Mouse (Mus musculus) forebrain, postnatal 0 days (tissue): ENCODE measurements around the gene Mllt6. TPM values are rescaled to one million over a fixed set of nuclear protein-coding genes. Genes with fewer than 3 reads are reported as not detected.
"Not testable (repeated sequence)": the region's sequence is repeated elsewhere in the genome, so short reads cannot be mapped to it uniquely, and the experiment has no call there.

Source experiments
- ATAC-seq: fragments of 200-750 bp; cut with Nextera tagmentation; 2 replicates; pipeline ENCODE4 v1.8.0; 2017; ENCODE audit warnings: mild to moderate bottlenecking, moderate library complexity
- DNase-seq: peaks from one replicate; pipeline ENCODE4 v3.0.0-alpha.2; 2015
- H3K27ac ChIP-seq: fragments of 300-500 bp; sonication (generic); 2 replicates; pipeline ENCODE4 v1.5.1; 2014; ENCODE audit warnings: low read depth, mild to moderate bottlenecking, antibody characterized with exemption, low read length, moderate library complexity, mixed read lengths
- H3K27me3 ChIP-seq: fragments of 300-500 bp; sonication (generic); 2 replicates; pipeline ENCODE4 v1.6.1; 2014; ENCODE audit warnings: mild to moderate bottlenecking, low read length, mixed read lengths; ENCODE audit not compliant: insufficient read depth
- H3K36me3 ChIP-seq: fragments of 300-500 bp; sonication (generic); 2 replicates; pipeline ENCODE4 v1.6.1; 2014; ENCODE audit warnings: mild to moderate bottlenecking, moderate library complexity; ENCODE audit not compliant: insufficient read depth
- H3K4me1 ChIP-seq: fragments of 300-500 bp; sonication (generic); 2 replicates; pipeline ENCODE4 v1.6.1; 2014; ENCODE audit warnings: antibody characterized with exemption; ENCODE audit not compliant: insufficient read depth
- H3K4me2 ChIP-seq: fragments of 300-500 bp; sonication (generic); 2 replicates; pipeline ENCODE4 v1.6.1; 2014; ENCODE audit warnings: low read depth, mild to moderate bottlenecking, moderate library complexity
- H3K4me3 ChIP-seq: fragments of 300-500 bp; sonication (generic); 2 replicates; pipeline ENCODE4 v1.5.1; 2014; ENCODE audit warnings: low read depth, low read length, mixed read lengths
- H3K9ac ChIP-seq: fragments of 300-500 bp; sonication (generic); 2 replicates; pipeline ENCODE4 v1.6.1; 2014; ENCODE audit warnings: mild to moderate bottlenecking
- H3K9me3 ChIP-seq: fragments of 300-500 bp; sonication (generic); 2 replicates; pipeline ENCODE4 v1.6.1; 2016; ENCODE audit warnings: low read length
- CTCF ChIP-seq: sonication (generic); IDR thresholded peaks from 2 replicates; pipeline ENCODE4 v1.5.1; 2016; ENCODE audit warnings: antibody characterized with exemption, control low read depth, low read depth
- WGBS: fragments of 180-500 bp; shearing (Covaris S2); extraction: QIAGEN DNeasy Blood & Tissue Kit; methylation state at CpG from one replicate; pipeline ENCODE4 v1.1.7; 2014; 5-methylcytosine and 5-hydroxymethylcytosine counted together
- polyA plus RNA-seq: library from polyadenylated mRNA; unstranded; fragments of >200 nt; fragmentation: Nextera tagmentation; extraction: Ambion mirVana; gene quantifications from 2 replicates; pipeline ENCODE4 v1.2.1, GENCODE M21; 2015
- total RNA-seq: library from RNA; depleted of rRNA; stranded (reverse); fragments of >200 nt; gene quantifications from 2 replicates; pipeline ENCODE4 v1.2.3, GENCODE M21; 2014

Mllt6 gene
- total and polyA plus RNA-seq, 2 experiments from 2014 or later = 1.7 to 48.1 TPM

DNA sequence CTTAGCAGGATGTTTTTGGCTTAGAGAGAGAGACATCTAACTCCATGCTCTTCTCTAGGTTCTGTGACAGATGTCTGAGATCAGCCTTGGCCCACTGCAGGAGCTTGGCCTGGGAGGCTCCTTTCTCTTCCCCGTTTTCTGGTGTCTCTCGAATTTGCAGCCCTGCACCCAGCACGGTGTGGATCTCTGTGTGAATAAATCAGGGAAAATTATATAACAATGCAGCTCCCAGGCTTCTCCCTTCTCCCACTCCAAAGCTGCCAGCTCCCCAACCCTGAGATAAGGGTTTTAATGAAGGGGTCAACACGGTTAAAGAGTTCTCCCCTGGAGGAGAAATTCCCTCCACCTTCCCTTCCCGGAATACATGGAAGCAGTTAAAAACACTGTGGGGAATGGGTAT, 31.7 kb upstream of the Mllt6 start:
- no peak for TF ChIP-seq CTCF
- Histone ChIP-seq H3K27me3 (peaks cover 36% of the 10 kb centered on the region), H3K36me3 (no peaks in the 10 kb centered on the region), H3K4me2 (no peak overlapping the region), H3K4me3 (no peak overlapping the region), H3K9ac (no peak overlapping the region), H3K4me1 (no peaks in the 10 kb centered on the region), H3K27ac (no peak overlapping the region), H3K9me3 (no peaks in the 10 kb centered on the region)
- DNase-seq (no peak), ATAC-seq (no peak)
- WGBS = 14% methylated on average over 5 of the region's 5 CpGs

- H3K4me1 ChIP-seq = no peaks in the 10 kb centered on the region
- no peak overlapping the region for H3K4me3 ChIP-seq
- TF ChIP-seq CTCF = peak; percentile 97
- no peak overlapping the region for H3K9ac ChIP-seq
- peak; percentile 71 for ATAC-seq
- H3K27ac ChIP-seq = no peak overlapping the region
- 4% methylated on average over 12 of the region's 12 CpGs for WGBS
- peaks cover 31% of the 10 kb centered on the region for H3K27me3 ChIP-seq
- H3K4me2 ChIP-seq = no peak overlapping the region
- no peaks in the 10 kb centered on the region for H3K36me3 ChIP-seq
- H3K9me3 ChIP-seq = no peaks in the 10 kb centered on the region
- peak; percentile 87 for DNase-seq
Measured at GRCm38 (mm10) chr11:97631938-97632337, 31.3 kb upstream of the Mllt6 start.

DNA sequence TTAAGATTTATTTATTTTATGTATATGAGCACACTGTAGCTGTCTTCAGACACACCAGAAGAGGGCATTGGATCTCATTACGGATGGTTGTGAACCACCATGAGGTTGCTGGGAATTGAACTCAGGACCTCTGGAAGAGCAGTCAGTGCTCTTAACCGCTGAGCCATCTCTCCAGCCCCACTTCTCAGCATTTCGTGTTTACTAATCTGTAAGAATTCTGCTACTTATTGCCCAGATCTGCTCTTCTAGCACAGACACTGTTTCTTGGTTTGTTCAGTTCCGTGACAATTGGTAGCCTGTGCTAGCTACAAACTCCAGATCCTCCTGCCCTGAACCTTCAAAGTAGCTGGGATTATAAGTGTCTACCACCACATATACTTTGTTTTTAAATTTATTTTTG, 30.8 kb upstream of the Mllt6 start:
- H3K36me3 ChIP-seq, ATAC-seq, H3K9me3 ChIP-seq, DNase-seq, H3K4me1 ChIP-seq, H3K4me2 ChIP-seq, H3K27ac ChIP-seq, H3K4me3 ChIP-seq, H3K9ac ChIP-seq: not testable (repeated sequence)
- H3K27me3 ChIP-seq = peaks cover 26% of the 10 kb centered on the region
- 88% methylated on average over 4 of the region's 4 CpGs for WGBS

GRCm38 (mm10) chr11:97635468-97636019, 27.7 kb upstream of the Mllt6 start:
- TF ChIP-seq CTCF = no peak
- H3K36me3 ChIP-seq = no peaks in the 10 kb centered on the region
- peaks cover 12% of the 10 kb centered on the region for H3K27me3 ChIP-seq
- H3K4me3 ChIP-seq = no peak overlapping the region
- no peak overlapping the region for H3K4me2 ChIP-seq
- ATAC-seq = no peak
- H3K4me1 ChIP-seq = no peaks in the 10 kb centered on the region
- H3K9me3 ChIP-seq = no peaks in the 10 kb centered on the region
- WGBS = 76% methylated on average over 11 of the region's 11 CpGs
- DNase-seq = no peak
- no peak overlapping the region for H3K9ac ChIP-seq
- H3K27ac ChIP-seq = no peak overlapping the region

DNA sequence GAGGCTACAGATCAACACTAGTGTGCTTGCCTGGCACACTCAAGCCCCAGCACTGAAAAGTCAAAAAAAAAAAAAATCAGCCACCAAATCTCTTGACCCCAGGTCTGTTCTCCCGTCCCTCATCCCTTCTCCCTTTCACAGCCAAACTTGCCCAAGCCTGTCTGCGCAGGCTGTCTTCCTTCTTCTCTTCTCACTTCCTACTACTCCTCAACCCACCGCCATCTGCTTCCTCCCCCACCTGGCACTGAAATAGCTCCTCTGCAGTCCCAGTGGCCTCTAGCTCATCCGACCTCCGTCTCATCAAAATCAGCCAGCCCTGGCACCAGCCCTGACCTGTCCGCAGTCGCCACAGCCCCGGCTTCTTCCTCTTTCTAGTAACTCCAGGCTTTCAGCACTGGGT, 21.5 kb upstream of the Mllt6 start:
- H3K4me3 ChIP-seq = no peak overlapping the region
- H3K27me3 ChIP-seq = no peaks in the 10 kb centered on the region
- H3K27ac ChIP-seq = no peak overlapping the region
- no peak for TF ChIP-seq CTCF
- no peaks in the 10 kb centered on the region for H3K4me1 ChIP-seq
- 61% methylated on average over 8 of the region's 8 CpGs for WGBS
- H3K4me2 ChIP-seq = no peak overlapping the region
- DNase-seq = no peak
- H3K9me3 ChIP-seq = no peaks in the 10 kb centered on the region
- H3K36me3 ChIP-seq = no peaks in the 10 kb centered on the region
- ATAC-seq = no peak
- H3K9ac ChIP-seq = no peak overlapping the region

GRCm38 (mm10) chr11:97642746-97643145, 20.5 kb upstream of the Mllt6 start:
- H3K9me3 ChIP-seq = no peaks in the 10 kb centered on the region
- WGBS = 51% methylated on average over 2 of the region's 2 CpGs

GRCm38 (mm10) chr11:97643380-97644055, 19.7 kb upstream of the Mllt6 start:
- no peak overlapping the region for H3K4me2 ChIP-seq
- WGBS = 85% methylated on average over 8 of the region's 8 CpGs
- H3K27ac ChIP-seq = no peak overlapping the region
- H3K4me1 ChIP-seq = no peaks in the 10 kb centered on the region
- TF ChIP-seq CTCF = no peak
- ATAC-seq (no peak), DNase-seq (no peak)
- no peak overlapping the region for H3K4me3 ChIP-seq
- no peak overlapping the region for H3K9ac ChIP-seq
- H3K36me3 ChIP-seq = no peaks in the 10 kb centered on the region
- H3K9me3 ChIP-seq = no peaks in the 10 kb centered on the region
- H3K27me3 ChIP-seq = no peaks in the 10 kb centered on the region

More at GRCm38 (mm10) chr11:97642746-97643145, 20.5 kb upstream of the Mllt6 start:
- DNase-seq = no peak
- no peak overlapping the region for H3K4me3 ChIP-seq
- H3K4me1 ChIP-seq = no peaks in the 10 kb centered on the region
- H3K27ac ChIP-seq = no peak overlapping the region
- H3K36me3 ChIP-seq = no peaks in the 10 kb centered on the region
- no peaks in the 10 kb centered on the region for H3K27me3 ChIP-seq
- H3K4me2 ChIP-seq = no peak overlapping the region
- TF ChIP-seq CTCF = no peak
- ATAC-seq = no peak
- no peak overlapping the region for H3K9ac ChIP-seq
